Mouse (Mus musculus): Measurements from ENCODE around the gene Erp27.
"Not testable (repeated sequence)": the region's sequence is repeated elsewhere in the genome, so short reads cannot be mapped to it uniquely, and the experiment has no call there.

The Erp27 gene

GRCm38 (mm10) chr6:136910247-136910890 is 11.6 kb downstream of the Erp27 start:
- in situ Hi-C loops (cut with MboI; ENCODE audit: low sequenced_read_pairs): no loop called here

GRCm38 (mm10) chr6:136906937-136907293 is 15.1 kb downstream of the Erp27 start:
- in situ Hi-C loops (cut with MboI; ENCODE audit: low sequenced_read_pairs): no loop called here

- in situ Hi-C loops (cut with MboI; ENCODE audit: low sequenced_read_pairs): no loop called here
These were observed 15.6 kb downstream of the Erp27 start for GRCm38 (mm10) chr6:136906283-136906936.

GRCm38 (mm10) chr6:136903885-136904470 is 18.0 kb downstream of the Erp27 start:
- in situ Hi-C loops (cut with MboI; ENCODE audit: low sequenced_read_pairs): no loop called here

- in situ Hi-C loops (cut with MboI; ENCODE audit: low sequenced_read_pairs): no loop called here
These were observed 19.5 kb downstream of the Erp27 start for GRCm38 (mm10) chr6:136902527-136902926.

- in situ Hi-C loops (cut with MboI; ENCODE audit: low sequenced_read_pairs): no loop called here
These were observed 21.0 kb downstream of the Erp27 start for GRCm38 (mm10) chr6:136901010-136901409.

GRCm38 (mm10) chr6:136900369-136901009 is 21.5 kb downstream of the Erp27 start:
- in situ Hi-C loops (cut with MboI; ENCODE audit: low sequenced_read_pairs): no loop called here

- in situ Hi-C loops (cut with MboI; ENCODE audit: low sequenced_read_pairs): no loop called here
These were observed 23.0 kb downstream of the Erp27 start for GRCm38 (mm10) chr6:136898954-136899353.

GRCm38 (mm10) chr6:136898222-136898621 is 23.8 kb downstream of the Erp27 start:
- in situ Hi-C loops (cut with MboI; ENCODE audit: low sequenced_read_pairs): no loop called here

GRCm38 (mm10) chr6:136897789-136898188 is 24.2 kb downstream of the Erp27 start:
- in situ Hi-C loops (cut with MboI; ENCODE audit: low sequenced_read_pairs): no loop called here

GRCm38 (mm10) chr6:136894532-136895339 is 27.2 kb downstream of the Erp27 start:
- in situ Hi-C loops (cut with MboI; ENCODE audit: low sequenced_read_pairs): no loop called here

- in situ Hi-C loops (cut with MboI; ENCODE audit: low sequenced_read_pairs): no loop called here
These were observed 30.0 kb downstream of the Erp27 start for GRCm38 (mm10) chr6:136892002-136892401.

- in situ Hi-C loops (cut with MboI; ENCODE audit: low sequenced_read_pairs): no loop called here
These were observed 32.4 kb downstream of the Erp27 start for GRCm38 (mm10) chr6:136889554-136889953.

- in situ Hi-C loops (cut with MboI; ENCODE audit: low sequenced_read_pairs): no loop called here
These were observed 32.9 kb downstream of the Erp27 start for GRCm38 (mm10) chr6:136889067-136889466.

- in situ Hi-C loops (cut with MboI; ENCODE audit: low sequenced_read_pairs): no loop called here
These were observed 34.1 kb downstream of the Erp27 start for GRCm38 (mm10) chr6:136887854-136888253.

- in situ Hi-C loops (cut with MboI; ENCODE audit: low sequenced_read_pairs): not testable (repeated sequence)
These were observed 37.2 kb downstream of the Erp27 start for GRCm38 (mm10) chr6:136884766-136885165.

- in situ Hi-C loops (cut with MboI; ENCODE audit: low sequenced_read_pairs): no loop called here
These were observed 38.0 kb downstream of the Erp27 start for GRCm38 (mm10) chr6:136883961-136884360.

- in situ Hi-C loops (cut with MboI; ENCODE audit: low sequenced_read_pairs): no loop called here
These were observed 38.5 kb downstream of the Erp27 start for GRCm38 (mm10) chr6:136883431-136883915.

GRCm38 (mm10) chr6:136881678-136882077 is 40.3 kb downstream of the Erp27 start:
- in situ Hi-C loops (cut with MboI; ENCODE audit: low sequenced_read_pairs): no loop called here

- in situ Hi-C loops (cut with MboI; ENCODE audit: low sequenced_read_pairs): no loop called here
These were observed 46.3 kb downstream of the Erp27 start, which contains the start of gene Mgp for GRCm38 (mm10) chr6:136875670-136876069. TSS of gene Mgp (minus strand) at chr6:136875823.

GRCm38 (mm10) chr6:136874599-136874998 is 47.4 kb downstream of the Erp27 start:
- in situ Hi-C loops (cut with MboI; ENCODE audit: low sequenced_read_pairs): no loop called here
